Mouse (Mus musculus): Measurements from ENCODE around the gene Lmtk3. TPM values are rescaled to one million over a fixed set of nuclear protein-coding genes. Genes with fewer than 3 reads are reported as not detected.

The Lmtk3 gene
- 3.4 and 4.9 TPM in 2 replicates for polyA plus RNA-seq (2016; fragmentation: Nextera tagmentation; extraction: Ambion mirVana)

DNA sequence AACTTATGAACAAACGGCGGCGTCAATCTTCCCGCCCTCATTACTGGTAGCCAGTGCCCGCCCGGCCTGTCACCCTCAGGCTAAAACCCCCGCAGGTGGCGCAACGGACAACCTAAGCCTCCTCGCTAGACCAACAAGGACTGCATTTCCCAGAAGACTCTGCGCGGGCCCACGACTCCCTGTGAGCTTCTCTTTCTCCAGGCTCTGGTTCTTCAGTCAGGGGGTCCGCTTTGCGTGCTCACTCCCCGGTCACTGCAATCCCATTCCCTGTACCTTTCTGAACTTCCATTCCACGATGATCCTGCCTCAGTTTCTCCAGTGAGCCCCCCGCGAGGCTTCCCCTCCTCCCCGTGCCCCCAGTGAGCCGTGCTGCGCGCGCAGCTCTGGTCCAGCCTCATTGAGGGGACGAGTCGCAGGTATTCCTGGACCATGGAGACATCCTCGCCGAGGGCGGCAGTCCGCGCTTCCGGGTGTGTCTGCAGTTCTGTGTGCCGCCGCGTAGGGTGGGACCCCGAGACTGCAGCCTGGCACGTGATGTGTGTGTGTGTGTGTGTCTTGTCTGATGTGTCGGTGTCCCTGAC is at the start of gene Lmtk3:
TSS of gene Lmtk3 (plus strand) at position 228 of the 581 bp plus-strand sequence.
- peak within 1 kb of the TSS; percentile 94 for H3K4me3 ChIP-seq (replicated peaks)
- peak within 1 kb of the TSS; percentile 94 for H3K4me2 ChIP-seq
- H3K9me3 ChIP-seq, result no peaks in the 10 kb centered on the region
- 2% methylated on average over 38 of the region's 38 CpGs for WGBS
- peak within 1 kb of the TSS; percentile 76 for H3K9ac ChIP-seq (replicated peaks)
- peak within 1 kb of the TSS; percentile 45; the same call in 1 of the 2 replicates for H3K27ac ChIP-seq
- H3K4me1 ChIP-seq (replicated peaks), result peaks cover 27% of the 10 kb centered on the region
- H3K36me3 ChIP-seq, result peaks cover 13% of the 10 kb centered on the region
- peak; percentile 2; the same call in 1 of the 2 replicates for ATAC-seq (ENCODE audit: insufficient number of reproducible peaks, insufficient read depth, low FRiP score, low TSS enrichment, low read depth)
- H3K27me3 ChIP-seq, result peaks cover 23% of the 10 kb centered on the region

DNA sequence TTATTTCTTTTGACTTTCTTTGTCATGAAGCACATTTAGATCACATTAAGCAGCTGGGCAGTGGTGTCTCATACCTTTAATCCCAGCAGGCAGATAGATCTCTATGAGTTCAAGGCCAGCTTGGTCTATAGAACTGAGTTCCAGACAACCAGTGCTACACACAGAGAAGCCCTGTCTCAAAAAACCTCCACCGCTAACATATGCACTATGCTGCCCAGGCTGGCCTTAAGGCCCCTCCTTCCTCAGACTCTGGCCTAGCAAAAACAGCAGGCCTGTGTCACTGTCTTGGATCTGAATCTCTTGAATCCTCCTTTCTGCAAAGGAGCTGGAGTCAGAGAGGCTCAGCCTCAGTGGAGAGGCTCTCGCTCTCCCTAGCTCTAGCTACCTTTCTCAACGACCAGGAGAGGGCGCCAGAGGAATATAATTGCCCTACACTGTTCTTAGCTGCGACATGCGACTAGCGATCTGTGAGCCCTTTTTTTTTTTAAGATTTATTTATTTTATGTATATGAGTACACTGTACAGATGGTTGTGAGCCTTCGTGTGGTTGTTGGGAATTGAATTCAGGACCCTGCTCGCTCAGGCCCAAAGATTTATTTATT is 44.3 kb upstream of the Lmtk3 start:
- peak; percentile 81; the same call in 1 of the 2 replicates for ATAC-seq (ENCODE audit: insufficient number of reproducible peaks, insufficient read depth, low FRiP score, low TSS enrichment, low read depth)
- no peaks in the 10 kb centered on the region for H3K36me3 ChIP-seq
- 0 out of 2 replicates have a peak, but pooled peaks cover 4% of the 10 kb centered on the region for H3K4me1 ChIP-seq (replicated peaks)
- H3K9me3 ChIP-seq, result no peaks in the 10 kb centered on the region
- 7% methylated on average over 9 of the region's 9 CpGs for WGBS
- H3K4me3 ChIP-seq (replicated peaks), result no peak overlapping the region
- no peak overlapping the region for H3K27ac ChIP-seq
- no peak overlapping the region for H3K9ac ChIP-seq (replicated peaks)
- no peak overlapping the region for H3K4me2 ChIP-seq
- no peaks in the 10 kb centered on the region for H3K27me3 ChIP-seq

GRCm38 (mm10) chr7:45739820-45740219 is 43.7 kb upstream of the Lmtk3 start:
- H3K27ac ChIP-seq, result no peak overlapping the region
- ATAC-seq (ENCODE audit: insufficient number of reproducible peaks, insufficient read depth, low FRiP score, low TSS enrichment, low read depth), result no peak
- H3K27me3 ChIP-seq, result no peaks in the 10 kb centered on the region
- no peak overlapping the region for H3K4me2 ChIP-seq
- no peaks in the 10 kb centered on the region for H3K9me3 ChIP-seq
- no peak overlapping the region for H3K4me3 ChIP-seq (replicated peaks)
- H3K36me3 ChIP-seq, result no peaks in the 10 kb centered on the region
- WGBS, result 76% methylated on average over 10 of the region's 10 CpGs
- no peak overlapping the region for H3K9ac ChIP-seq (replicated peaks)
- H3K4me1 ChIP-seq (replicated peaks), result 0 out of 2 replicates have a peak, but pooled peaks cover 4% of the 10 kb centered on the region

- ATAC-seq (ENCODE audit: insufficient number of reproducible peaks, insufficient read depth, low FRiP score, low TSS enrichment, low read depth), result no peak
- WGBS, result 85% methylated on average over 12 of the region's 12 CpGs
- Histone ChIP-seq H3K27ac (no peak overlapping the region), H3K4me3 (replicated peaks) (no peak overlapping the region), H3K9me3 (no peaks in the 10 kb centered on the region), H3K9ac (replicated peaks) (no peak overlapping the region), H3K4me1 (replicated peaks) (0 out of 2 replicates have a peak, but pooled peaks cover 4% of the 10 kb centered on the region), H3K4me2 (no peak overlapping the region), H3K36me3 (no peaks in the 10 kb centered on the region), H3K27me3 (no peaks in the 10 kb centered on the region)
Observed at GRCm38 (mm10) chr7:45741308-45741707, 42.2 kb upstream of the Lmtk3 start.

- H3K27ac ChIP-seq, result no peak overlapping the region
- peak overlapping the region; percentile 26 for H3K4me3 ChIP-seq (replicated peaks)
- H3K9me3 ChIP-seq, result 0 out of 2 replicates have a peak, but pooled peaks cover 3% of the 10 kb centered on the region
- WGBS, result 31% methylated on average over 11 of the region's 11 CpGs
- 0 out of 2 replicates have a peak overlapping the region, but pooled peaks have one; percentile 28 for H3K9ac ChIP-seq (replicated peaks)
- H3K4me2 ChIP-seq, result peak overlapping the region; percentile 47
- ATAC-seq (ENCODE audit: insufficient number of reproducible peaks, insufficient read depth, low FRiP score, low TSS enrichment, low read depth), result 0 out of 2 replicates have a peak, but pooled peaks have one; percentile 33
- no peaks in the 10 kb centered on the region for H3K36me3 ChIP-seq
- no peaks in the 10 kb centered on the region for H3K27me3 ChIP-seq
- 0 out of 2 replicates have a peak, but pooled peaks cover 4% of the 10 kb centered on the region for H3K4me1 ChIP-seq (replicated peaks)
Observed at GRCm38 (mm10) chr7:45741777-45742176, 41.8 kb upstream of the Lmtk3 start.

- 31% methylated on average over 19 of the region's 19 CpGs for WGBS
Observed at GRCm38 (mm10) chr7:45742338-45742737, 41.2 kb upstream of the Lmtk3 start.

GRCm38 (mm10) chr7:45744387-45744786 is 39.2 kb upstream of the Lmtk3 start:
- ATAC-seq (ENCODE audit: insufficient number of reproducible peaks, insufficient read depth, low FRiP score, low TSS enrichment, low read depth), result no peak; the same call in 1 of the 2 replicates
- Histone ChIP-seq H3K36me3 (no peaks in the 10 kb centered on the region), H3K9me3 (0 out of 2 replicates have a peak, but pooled peaks cover 6% of the 10 kb centered on the region), H3K27me3 (no peaks in the 10 kb centered on the region), H3K4me1 (replicated peaks) (peaks cover 8% of the 10 kb centered on the region), H3K4me3 (replicated peaks) (no peak overlapping the region), H3K9ac (replicated peaks) (no peak overlapping the region), H3K4me2 (no peak overlapping the region), H3K27ac (no peak overlapping the region)
- WGBS, result 35% methylated on average over 2 of the region's 2 CpGs

More at GRCm38 (mm10) chr7:45742338-45742737, 41.2 kb upstream of the Lmtk3 start:
- H3K9ac ChIP-seq (replicated peaks), result 0 out of 2 replicates have a peak overlapping the region, but pooled peaks have one; percentile 28
- H3K4me1 ChIP-seq (replicated peaks), result 0 out of 2 replicates have a peak, but pooled peaks cover 4% of the 10 kb centered on the region
- ATAC-seq (ENCODE audit: insufficient number of reproducible peaks, insufficient read depth, low FRiP score, low TSS enrichment, low read depth), result no peak
- H3K27me3 ChIP-seq, result no peaks in the 10 kb centered on the region
- peak overlapping the region; percentile 26 for H3K4me3 ChIP-seq (replicated peaks)
- 0 out of 2 replicates have a peak, but pooled peaks cover 6% of the 10 kb centered on the region for H3K9me3 ChIP-seq
- H3K36me3 ChIP-seq, result no peaks in the 10 kb centered on the region
- H3K27ac ChIP-seq, result no peak overlapping the region
- H3K4me2 ChIP-seq, result peak overlapping the region; percentile 47

DNA sequence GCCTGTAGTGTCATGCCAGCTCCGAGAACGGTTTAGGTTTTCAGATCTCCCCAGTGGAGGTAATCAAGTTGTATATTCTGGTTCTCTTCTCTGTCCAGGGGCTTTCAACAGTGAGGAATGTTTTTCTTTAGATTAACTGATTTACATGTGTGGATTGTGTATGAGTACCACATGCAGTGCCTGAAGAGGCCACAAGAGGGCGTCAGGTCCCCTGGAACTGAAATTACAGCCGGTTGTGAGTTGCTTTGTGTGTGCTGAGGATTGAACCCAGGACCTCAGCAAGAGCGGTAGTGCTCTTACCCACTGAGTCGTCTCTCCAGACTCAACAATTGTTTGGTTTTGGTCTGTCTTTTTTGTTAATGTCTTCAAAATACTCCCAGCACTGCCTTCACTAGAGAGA is 37.0 kb upstream of the Lmtk3 start:
- H3K36me3 ChIP-seq, result no peaks in the 10 kb centered on the region
- ATAC-seq (ENCODE audit: insufficient number of reproducible peaks, insufficient read depth, low FRiP score, low TSS enrichment, low read depth), result no peak
- no peak overlapping the region for H3K4me3 ChIP-seq (replicated peaks)
- 0 out of 2 replicates have a peak, but pooled peaks cover 6% of the 10 kb centered on the region for H3K9me3 ChIP-seq
- H3K27me3 ChIP-seq, result no peaks in the 10 kb centered on the region
- peaks cover 13% of the 10 kb centered on the region for H3K4me1 ChIP-seq (replicated peaks)
- no peak overlapping the region for H3K4me2 ChIP-seq
- 67% methylated on average over 6 of the region's 6 CpGs for WGBS
- no peak overlapping the region for H3K9ac ChIP-seq (replicated peaks)
- H3K27ac ChIP-seq, result no peak overlapping the region

DNA sequence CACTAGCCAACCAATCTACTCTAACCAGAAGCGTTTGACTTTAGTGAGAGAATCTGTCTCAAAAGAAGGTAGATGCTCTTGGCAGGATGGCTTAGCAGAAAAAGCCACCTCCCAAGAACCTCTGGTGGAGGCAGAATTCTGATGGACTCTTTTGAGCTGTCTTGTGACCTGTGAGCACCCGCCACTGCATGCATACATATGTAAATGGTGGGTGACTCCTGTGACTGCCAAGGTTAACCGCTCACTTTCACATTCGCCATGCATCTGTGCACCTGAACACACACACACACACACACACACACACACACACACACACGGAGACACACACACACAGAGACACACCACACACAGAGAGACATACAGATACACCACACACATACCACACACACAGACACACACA is 36.1 kb upstream of the Lmtk3 start:
- H3K4me3 ChIP-seq (replicated peaks), result no peak overlapping the region
- WGBS, result 82% methylated on average over 3 of the region's 5 CpGs
- no peak overlapping the region for H3K4me2 ChIP-seq
- no peak overlapping the region for H3K27ac ChIP-seq
- H3K27me3 ChIP-seq, result no peaks in the 10 kb centered on the region
- no peaks in the 10 kb centered on the region for H3K36me3 ChIP-seq
- no peak for ATAC-seq (ENCODE audit: insufficient number of reproducible peaks, insufficient read depth, low FRiP score, low TSS enrichment, low read depth)
- H3K4me1 ChIP-seq (replicated peaks), result peaks cover 9% of the 10 kb centered on the region
- no peak overlapping the region for H3K9ac ChIP-seq (replicated peaks)
- H3K9me3 ChIP-seq, result 0 out of 2 replicates have a peak, but pooled peaks cover 6% of the 10 kb centered on the region

DNA sequence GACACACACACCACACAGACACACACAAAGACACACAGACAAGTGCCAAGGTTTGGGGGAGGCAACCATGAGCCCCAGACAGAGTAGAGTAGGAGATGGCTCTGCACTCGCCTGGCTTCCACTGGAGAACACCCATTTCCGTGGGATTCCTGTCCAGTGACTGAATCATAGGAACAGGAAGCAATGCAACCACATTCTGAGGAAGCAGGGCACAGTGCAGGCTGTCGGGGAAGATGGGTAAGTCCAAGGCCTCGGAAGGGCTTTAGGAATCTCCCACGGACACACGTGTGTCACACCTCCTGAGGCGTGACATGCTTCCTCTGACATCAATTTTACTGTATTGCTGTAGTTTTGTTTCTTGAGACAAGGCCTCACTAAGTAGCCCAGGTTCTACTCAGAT is 35.4 kb upstream of the Lmtk3 start:
- WGBS, result 79% methylated on average over 7 of the region's 7 CpGs
- no peak overlapping the region for H3K4me3 ChIP-seq (replicated peaks)
- no peaks in the 10 kb centered on the region for H3K36me3 ChIP-seq
- H3K4me1 ChIP-seq (replicated peaks), result peaks cover 9% of the 10 kb centered on the region
- H3K27me3 ChIP-seq, result no peaks in the 10 kb centered on the region
- 0 out of 2 replicates have a peak, but pooled peaks cover 6% of the 10 kb centered on the region for H3K9me3 ChIP-seq
- no peak for ATAC-seq (ENCODE audit: insufficient number of reproducible peaks, insufficient read depth, low FRiP score, low TSS enrichment, low read depth)
- no peak overlapping the region for H3K27ac ChIP-seq
- no peak overlapping the region for H3K4me2 ChIP-seq
- H3K9ac ChIP-seq (replicated peaks), result no peak overlapping the region

DNA sequence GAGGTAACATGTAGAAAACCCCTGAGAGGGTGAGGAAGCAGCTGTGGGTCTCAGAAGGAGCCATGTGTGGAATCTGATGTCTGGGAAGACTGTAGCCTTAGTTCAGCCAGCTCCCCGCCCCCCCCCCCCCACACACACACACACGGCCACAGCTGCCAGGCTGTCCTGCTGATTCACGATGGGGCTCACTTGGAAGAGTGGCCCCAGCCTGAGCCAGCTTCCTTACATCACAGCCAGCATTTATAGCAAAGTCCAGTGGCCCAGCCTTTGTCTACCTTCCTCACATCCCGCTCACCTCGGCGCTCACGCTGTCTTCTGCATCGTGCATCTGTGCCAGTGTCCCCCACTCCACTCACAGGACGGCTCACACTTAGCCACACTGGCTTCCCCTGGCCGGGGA is 34.1 kb upstream of the Lmtk3 start:
- Histone ChIP-seq H3K27ac (0 out of 2 replicates have a peak overlapping the region, but pooled peaks have one; percentile 7), H3K9ac (replicated peaks) (no peak overlapping the region; the same call in 1 of the 2 replicates), H3K4me1 (replicated peaks) (peaks cover 9% of the 10 kb centered on the region), H3K27me3 (no peaks in the 10 kb centered on the region), H3K9me3 (0 out of 2 replicates have a peak, but pooled peaks cover 6% of the 10 kb centered on the region), H3K4me2 (peak overlapping the region; percentile 13; the same call in 1 of the 2 replicates), H3K4me3 (replicated peaks) (no peak overlapping the region), H3K36me3 (no peaks in the 10 kb centered on the region)
- ATAC-seq (ENCODE audit: insufficient number of reproducible peaks, insufficient read depth, low FRiP score, low TSS enrichment, low read depth), result no peak
- 36% methylated on average over 10 of the region's 10 CpGs for WGBS

Measured in limb, embryonic 12.5 days (tissue).